Mouse (Mus musculus) thymus, adult 2 months (tissue): Measurements from ENCODE around the gene Med12l.

Source experiments
- CTCF ChIP-seq: fragments of 200-500 bp; IDR thresholded peaks from 2 replicates; pipeline ENCODE4 v1.5.1; 2012; ENCODE audit warnings: mild to moderate bottlenecking, control low read depth, low read length, moderate library complexity, borderline replicate concordance; ENCODE audit not compliant: control insufficient read depth, poor library complexity, insufficient read depth; ENCODE audit errors: extremely low read depth
- POLR2A ChIP-seq: fragments of 200-500 bp; IDR thresholded peaks from 2 replicates; pipeline ENCODE4 v1.6.1; 2012; ENCODE audit warnings: mild to moderate bottlenecking, low read length, control low read depth, moderate library complexity; ENCODE audit not compliant: control insufficient read depth, poor library complexity, insufficient read depth; ENCODE audit errors: extremely low read depth

- TF ChIP-seq CTCF (no peak), POLR2A (no peak)
Observed at GRCm38 (mm10) chr3:59111944-59112343, 106.3 kb downstream of the Med12l start.
